Mouse (Mus musculus): Measurements from ENCODE around the gene 1700016C15Rik.
A peak's percentile ranks its signal among the peaks of the same experiment; 100 is the strongest.

1700016C15Rik gene

GRCm38 (mm10) chr1:177729043-177730024 is at the start of gene 1700016C15Rik:
Gene 1700016C15Rik (plus strand): TSS chr1:177729814.
- no peak for DNase-seq (ENCODE audit: low spot score)

- DNase-seq (ENCODE audit: low spot score), result peak; percentile 21
Observed at GRCm38 (mm10) chr1:177681239-177681638, 48.4 kb upstream of the 1700016C15Rik start.

GRCm38 (mm10) chr1:177683931-177684836 is 45.4 kb upstream of the 1700016C15Rik start:
- no peak for DNase-seq (ENCODE audit: low spot score)

- DNase-seq (ENCODE audit: low spot score), result peak; percentile 17
Observed at GRCm38 (mm10) chr1:177684901-177685300, 44.7 kb upstream of the 1700016C15Rik start.

- no peak for DNase-seq (ENCODE audit: low spot score)
Observed at GRCm38 (mm10) chr1:177686137-177686536, 43.5 kb upstream of the 1700016C15Rik start.

GRCm38 (mm10) chr1:177686982-177687381 is 42.6 kb upstream of the 1700016C15Rik start:
- no peak for DNase-seq (ENCODE audit: low spot score)

GRCm38 (mm10) chr1:177692491-177692890 is 37.1 kb upstream of the 1700016C15Rik start:
- DNase-seq (ENCODE audit: low spot score), result no peak

- DNase-seq (ENCODE audit: low spot score), result no peak
Observed at GRCm38 (mm10) chr1:177693486-177694252, 35.9 kb upstream of the 1700016C15Rik start.

GRCm38 (mm10) chr1:177700560-177700959 is 29.1 kb upstream of the 1700016C15Rik start:
- no peak for DNase-seq (ENCODE audit: low spot score)

- DNase-seq (ENCODE audit: low spot score), result peak; percentile 50
Observed at GRCm38 (mm10) chr1:177702481-177703146, 27.0 kb upstream of the 1700016C15Rik start.

GRCm38 (mm10) chr1:177703147-177703807 is 26.3 kb upstream of the 1700016C15Rik start:
- DNase-seq (ENCODE audit: low spot score), result no peak

- no peak for DNase-seq (ENCODE audit: low spot score)
Observed at GRCm38 (mm10) chr1:177705204-177705603, 24.4 kb upstream of the 1700016C15Rik start.

- no peak for DNase-seq (ENCODE audit: low spot score)
Observed at GRCm38 (mm10) chr1:177707571-177707970, 22.0 kb upstream of the 1700016C15Rik start.

GRCm38 (mm10) chr1:177708583-177709055 is 21.0 kb upstream of the 1700016C15Rik start:
- DNase-seq (ENCODE audit: low spot score), result no peak

GRCm38 (mm10) chr1:177711000-177711399 is 18.6 kb upstream of the 1700016C15Rik start:
- DNase-seq (ENCODE audit: low spot score), result no peak

- DNase-seq (ENCODE audit: low spot score), result peak; percentile 25
Observed at GRCm38 (mm10) chr1:177711418-177711817, 18.2 kb upstream of the 1700016C15Rik start.

- no peak for DNase-seq (ENCODE audit: low spot score)
Observed at GRCm38 (mm10) chr1:177713635-177714396, 15.8 kb upstream of the 1700016C15Rik start.

GRCm38 (mm10) chr1:177714397-177715012 is 15.1 kb upstream of the 1700016C15Rik start:
- DNase-seq (ENCODE audit: low spot score), result no peak

GRCm38 (mm10) chr1:177716448-177716847 is 13.2 kb upstream of the 1700016C15Rik start:
- DNase-seq (ENCODE audit: low spot score), result peak; percentile 56

All from c-Kit-positive CD71-positive TER-119-positive erythroid progenitor cells, embryonic 14.5 days (primary cell).